Mouse (Mus musculus) CH12.LX (cell line): ENCODE results near the gene Ube2b. TPM values are rescaled to one million over a fixed set of nuclear protein-coding genes. Genes with fewer than 3 reads are reported as not detected.
A peak's percentile ranks its signal among the peaks of the same experiment; 100 is the strongest.

Source experiments
- DNase-seq: peaks from one replicate; pipeline ENCODE4 v3.0.0-alpha.2; 2013; ENCODE audit errors: extremely low read depth
- H3K27ac ChIP-seq: 2 replicates; pipeline ENCODE4 v1.5.1; 2012; ENCODE audit warnings: low read depth, mild to moderate bottlenecking, control low read depth, moderate library complexity; ENCODE audit not compliant: insufficient read depth
- H3K27me3 ChIP-seq: replicated peaks from 2 replicates; pipeline ENCODE3; 2012; ENCODE audit warnings: inconsistent platforms
- H3K36me3 ChIP-seq, 2 experiments: replicated peaks in 1 of 2; 2 replicates each; pipeline versions ENCODE3 to v1.6.1; 2012; ENCODE audit warnings: inconsistent platforms in 1 of 2, low read length in 1 of 2, mild to moderate bottlenecking in 1 of 2, mixed read lengths in 1 of 2, moderate library complexity in 1 of 2; ENCODE audit not compliant: control insufficient read depth in 1 of 2, insufficient read depth in 1 of 2
- H3K4me1 ChIP-seq, 2 experiments: 2 replicates each; pipeline ENCODE4 v1.6.1; 2012; ENCODE audit warnings: inconsistent platforms in 1 of 2, moderate library complexity in 1 of 2; ENCODE audit not compliant: insufficient read depth in 2 of 2, control insufficient read depth in 1 of 2
- H3K4me2 ChIP-seq: 2 replicates; pipeline ENCODE4 v1.6.1; 2012; ENCODE audit warnings: low read depth, mild to moderate bottlenecking, control low read depth; ENCODE audit not compliant: poor library complexity, insufficient read depth, severe bottlenecking
- H3K4me3 ChIP-seq, 3 experiments: fragments of 150-350 bp in 1 of 3; sonication (generic) in 1 of 3; replicated peaks in 1 of 3; 2 replicates each; pipeline versions ENCODE3 to v1.5.1; 2011 to 2012; ENCODE audit warnings: low read depth in 2 of 3, low read length in 2 of 3, mild to moderate bottlenecking in 2 of 3, moderate library complexity in 2 of 3, control low read depth in 1 of 3, improper control_type of control experiment in 1 of 3, inconsistent platforms in 1 of 3, mixed read lengths in 1 of 3; ENCODE audit not compliant: poor library complexity in 1 of 3
- H3K79me2 ChIP-seq: replicated peaks from 2 replicates; pipeline ENCODE4 v1.6.1; 2012; ENCODE audit warnings: mild to moderate bottlenecking, moderate library complexity; ENCODE audit not compliant: control insufficient read depth, poor library complexity, insufficient read depth, severe bottlenecking; ENCODE audit errors: extremely low read depth
- H3K9ac ChIP-seq: 2 replicates; pipeline ENCODE4 v1.6.1; 2012; ENCODE audit warnings: low read depth, mild to moderate bottlenecking, control low read depth, moderate library complexity; ENCODE audit not compliant: insufficient read depth
- H3K9me3 ChIP-seq: replicated peaks from 2 replicates; pipeline ENCODE3; 2012; ENCODE audit warnings: low read length, inconsistent platforms, mixed read lengths
- BHLHE40 ChIP-seq: IDR thresholded peaks from 2 replicates; pipeline ENCODE4 v1.6.1; 2011; ENCODE audit warnings: mild to moderate bottlenecking, low read depth, low read length, improper control_type of control experiment
- CHD1 ChIP-seq: IDR thresholded peaks from 2 replicates; pipeline ENCODE4 v1.6.1; 2012; ENCODE audit warnings: low read depth, low read length, improper control_type of control experiment, inconsistent platforms
- CHD2 ChIP-seq: IDR thresholded peaks from 2 replicates; pipeline ENCODE4 v1.6.1; 2011; ENCODE audit warnings: low read length, improper control_type of control experiment
- CTCF ChIP-seq, 2 experiments: IDR thresholded peaks in 1 of 2; conservative IDR thresholded peaks in 1 of 2; 2 replicates each; pipeline ENCODE4 v1.5.1; 2011 to 2012; ENCODE audit warnings: low read depth in 2 of 2, low read length in 2 of 2, improper control_type of control experiment in 1 of 2, inconsistent platforms in 1 of 2, mild to moderate bottlenecking in 1 of 2, moderate library complexity in 1 of 2
- E2F4 ChIP-seq: IDR thresholded peaks from 2 replicates; pipeline ENCODE4 v1.6.1; 2011; ENCODE audit warnings: low read depth, low read length, improper control_type of control experiment; ENCODE audit not compliant: insufficient replicate concordance
- ELF1 ChIP-seq: IDR thresholded peaks from 2 replicates; pipeline ENCODE4 v1.6.1; 2014; ENCODE audit warnings: low read depth, mild to moderate bottlenecking, inconsistent platforms, low read length, improper control_type of control experiment
- EP300 ChIP-seq: IDR thresholded peaks from 2 replicates; pipeline ENCODE4 v1.6.1; 2011; ENCODE audit warnings: low read length, improper control_type of control experiment
- ETS1 ChIP-seq: conservative IDR thresholded peaks from 2 replicates; pipeline ENCODE4 v1.6.1; 2012; ENCODE audit warnings: low read depth, mild to moderate bottlenecking, inconsistent platforms, low read length, improper control_type of control experiment, moderate library complexity
- GABPA ChIP-seq: IDR thresholded peaks from 2 replicates; pipeline ENCODE4 v1.6.1; 2012; ENCODE audit warnings: low read depth, low read length, improper control_type of control experiment, inconsistent platforms; ENCODE audit not compliant: insufficient replicate concordance
- HCFC1 ChIP-seq: IDR thresholded peaks from 2 replicates; pipeline ENCODE4 v1.6.1; 2012; ENCODE audit warnings: low read depth, mild to moderate bottlenecking, inconsistent platforms, low read length, improper control_type of control experiment
- IRF4 ChIP-seq: IDR thresholded peaks from 2 replicates; pipeline ENCODE4 v1.6.1; 2014; ENCODE audit warnings: low read depth, mild to moderate bottlenecking, inconsistent platforms, low read length, improper control_type of control experiment
- JUN ChIP-seq: IDR thresholded peaks from 2 replicates; pipeline ENCODE4 v1.6.1; 2011; ENCODE audit warnings: low read depth, mild to moderate bottlenecking, low read length, improper control_type of control experiment, moderate library complexity; ENCODE audit not compliant: insufficient read depth
- JUND ChIP-seq: conservative IDR thresholded peaks from 2 replicates; pipeline ENCODE4 v1.6.1; 2011; ENCODE audit warnings: low read depth, low read length, improper control_type of control experiment
- KAT2A ChIP-seq: IDR thresholded peaks from 2 replicates; pipeline ENCODE4 v1.6.1; 2012; ENCODE audit warnings: low read length, improper control_type of control experiment, inconsistent platforms; ENCODE audit not compliant: insufficient replicate concordance
- MAFK ChIP-seq: IDR thresholded peaks from 2 replicates; pipeline ENCODE4 v1.6.1; 2011; ENCODE audit warnings: low read length, improper control_type of control experiment; ENCODE audit not compliant: insufficient replicate concordance
- MAX ChIP-seq: IDR thresholded peaks from 2 replicates; pipeline ENCODE4 v1.6.1; 2011; ENCODE audit warnings: low read length, improper control_type of control experiment
- MAZ ChIP-seq: IDR thresholded peaks from 2 replicates; pipeline ENCODE4 v1.6.1; 2012; ENCODE audit warnings: low read depth, mild to moderate bottlenecking, inconsistent platforms, low read length, improper control_type of control experiment, moderate library complexity
- MEF2A ChIP-seq: IDR thresholded peaks from 2 replicates; pipeline ENCODE4 v1.6.1; 2014; ENCODE audit warnings: low read depth, mild to moderate bottlenecking, inconsistent platforms, low read length, improper control_type of control experiment, borderline replicate concordance
- MXI1 ChIP-seq: IDR thresholded peaks from 2 replicates; pipeline ENCODE4 v1.6.1; 2011; ENCODE audit warnings: mild to moderate bottlenecking, low read depth, low read length, improper control_type of control experiment
- MYC ChIP-seq: IDR thresholded peaks from 2 replicates; pipeline ENCODE4 v1.6.1; 2011; ENCODE audit warnings: low read depth, mild to moderate bottlenecking, improper control_type of control experiment, low read length
- NELFE ChIP-seq: IDR thresholded peaks from 2 replicates; pipeline ENCODE4 v1.6.1; 2011; ENCODE audit warnings: low read depth, low read length, improper control_type of control experiment
- NRF1 ChIP-seq: IDR thresholded peaks from 2 replicates; pipeline ENCODE4 v1.6.1; 2014; ENCODE audit warnings: low read depth, mild to moderate bottlenecking, inconsistent platforms, low read length, improper control_type of control experiment, moderate library complexity
- PAX5 ChIP-seq: IDR thresholded peaks from 2 replicates; pipeline ENCODE4 v1.6.1; 2012; ENCODE audit warnings: low read length, inconsistent platforms, mixed read lengths
- POLR2A ChIP-seq: IDR thresholded peaks from 2 replicates; pipeline ENCODE4 v1.6.1; 2011; ENCODE audit warnings: low read depth, mild to moderate bottlenecking, improper control_type of control experiment, low read length
- POLR2AphosphoS2 ChIP-seq: IDR thresholded peaks from 2 replicates; pipeline ENCODE4 v1.6.1; 2011; ENCODE audit warnings: low read depth, low read length, improper control_type of control experiment
- RAD21 ChIP-seq: IDR thresholded peaks from 2 replicates; pipeline ENCODE4 v1.6.1; 2011; ENCODE audit warnings: low read depth, mild to moderate bottlenecking, low read length, improper control_type of control experiment, moderate library complexity
- RCOR1 ChIP-seq: conservative IDR thresholded peaks from 2 replicates; pipeline ENCODE4 v1.6.1; 2012; ENCODE audit warnings: low read depth, mild to moderate bottlenecking, inconsistent platforms, low read length, improper control_type of control experiment
- SIN3A ChIP-seq: IDR thresholded peaks from 2 replicates; pipeline ENCODE4 v1.6.1; 2012; ENCODE audit warnings: low read length, improper control_type of control experiment, inconsistent platforms
- SMC3 ChIP-seq: IDR thresholded peaks from 2 replicates; pipeline ENCODE4 v1.6.1; 2011; ENCODE audit warnings: low read depth, low read length, improper control_type of control experiment
- TBP ChIP-seq: conservative IDR thresholded peaks from 2 replicates; pipeline ENCODE4 v1.6.1; 2011; ENCODE audit warnings: low read depth, low read length, improper control_type of control experiment
- TCF12 ChIP-seq: IDR thresholded peaks from 2 replicates; pipeline ENCODE4 v1.6.1; 2014; ENCODE audit warnings: low read depth, mild to moderate bottlenecking, inconsistent platforms, low read length, improper control_type of control experiment
- UBTF ChIP-seq: IDR thresholded peaks from 2 replicates; pipeline ENCODE4 v1.6.1; 2012; ENCODE audit warnings: low read depth, mild to moderate bottlenecking, inconsistent platforms, low read length, improper control_type of control experiment, moderate library complexity
- USF1 ChIP-seq: IDR thresholded peaks from 2 replicates; pipeline ENCODE4 v1.6.1; 2014; ENCODE audit warnings: low read depth, mild to moderate bottlenecking, inconsistent platforms, low read length, improper control_type of control experiment
- USF2 ChIP-seq: conservative IDR thresholded peaks from 2 replicates; pipeline ENCODE4 v1.6.1; 2011; ENCODE audit warnings: low read depth, low read length, improper control_type of control experiment
- ZC3H11A ChIP-seq: IDR thresholded peaks from 2 replicates; pipeline ENCODE4 v1.6.1; 2012; ENCODE audit warnings: low read depth, mild to moderate bottlenecking, inconsistent platforms, low read length, improper control_type of control experiment
- ZKSCAN1 ChIP-seq: IDR thresholded peaks from 2 replicates; pipeline ENCODE4 v1.6.1; 2012; ENCODE audit warnings: low read depth, inconsistent platforms, low read length, improper control_type of control experiment, borderline replicate concordance
- ZMIZ1 ChIP-seq: IDR thresholded peaks from 2 replicates; pipeline ENCODE4 v1.6.1; 2012; ENCODE audit warnings: low read depth, mild to moderate bottlenecking, inconsistent platforms, low read length, improper control_type of control experiment
- ZNF384 ChIP-seq: IDR thresholded peaks from 2 replicates; pipeline ENCODE4 v1.6.1; 2012; ENCODE audit warnings: low read depth, low read length, improper control_type of control experiment, inconsistent platforms
- dilution Hi-C: fragments of 300-500 bp; cut with MboI; formaldehyde crosslinking; loops from 2 replicates; pipeline ENCODE4 v1.14.3; 2020; ENCODE audit warnings: low sequenced_read_pairs; ENCODE audit not compliant: extremely low pct_unique_long_range_greater_than_20kb, extremely low pct_ligation_motif_present
- in situ Hi-C: fragments of 300-500 bp; cut with MboI; formaldehyde crosslinking; loops from 3 replicates; pipeline ENCODE4 v1.14.3; 2019; ENCODE audit warnings: low sequenced_read_pairs, low pct_ligation_motif_present, low pct_unique_long_range_greater_than_20kb, mixed read lengths
- polyA plus RNA-seq: library from polyadenylated mRNA; unstranded; fragments of >175 nt; gene quantifications from 2 replicates; pipeline ENCODE4 v1.2.1, GENCODE M21; 2012; ENCODE audit warnings: low read depth; ENCODE audit not compliant: insufficient read length
- total RNA-seq, 2 experiments: library from RNA; depleted of rRNA; stranded (reverse); fragments of 300-350 nt in 1 of 2; fragments of >200 nt in 1 of 2; gene quantifications; 2 replicates each; pipeline ENCODE4 v1.2.3; 2012 to 2014

The Ube2b gene
- total and polyA plus RNA-seq, 3 experiments: 76.7 to 278 (median 230) TPM

GRCm38 (mm10) chr11:51935636-51936434, 64.7 kb downstream of the Ube2b start:
- Histone ChIP-seq H3K27ac (peak overlapping the region; percentile 95), H3K36me3 (no peaks in the 10 kb centered on the region), H3K9me3 (peaks cover 10% of the 10 kb centered on the region), H3K4me1 (peaks cover 63 to 82% of the 10 kb centered on the region in 2 experiments), H3K4me2 (peak overlapping the region; percentile 45), H3K79me2 (no peaks in the 10 kb centered on the region), H3K4me3 (peak overlapping the region in 1 of 3 experiments; percentile 4), H3K27me3 (peaks cover 9% of the 10 kb centered on the region), H3K9ac (no peak overlapping the region)
- dilution Hi-C loops: no loop called here
- DNase-seq: peak; percentile 99
- in situ Hi-C loops: no loop called here
- TF ChIP-seq ELF1 (peak; percentile 80), ZMIZ1 (no peak), CTCF (conservative IDR thresholded peaks at IDR 0.05 in 1 of 2, IDR thresholded peaks at IDR 0.05 in 1 of 2; ENCODE audit: low read depth in 2 of 2, low read length in 2 of 2) (peak in 1 of 2 experiments; percentile 68; a peak in 2 of 4 replicates), POLR2AphosphoS2 (no peak), POLR2A (no peak), BHLHE40 (peak; percentile 98), ZC3H11A (no peak), USF1 (no peak), MXI1 (peak; percentile 42), PAX5 (no peak), RCOR1 (peak; percentile 97), USF2 (no peak; the same call in 1 of the 2 replicates), TCF12 (peak; percentile 100), EP300 (peak; percentile 99), NELFE (no peak), TBP (peak; percentile 52), RAD21 (peak; percentile 37), JUND (peak; percentile 46), HCFC1 (peak; percentile 17; the same call in 1 of the 2 replicates), MAX (peak; percentile 73), GABPA (no peak), KAT2A (peak; percentile 80), CHD1 (no peak), ZNF384 (no peak), IRF4 (peak; percentile 94), CHD2 (peak; percentile 82), SMC3 (peak; percentile 53), UBTF (no peak), ZKSCAN1 (no peak), MEF2A (peak; percentile 91), SIN3A (no peak), NRF1 (no peak), JUN (peak; percentile 42; the same call in 1 of the 2 replicates), ETS1 (peak; percentile 98), E2F4 (no peak), MAZ (peak; percentile 93), MYC (peak; percentile 77; the same call in 1 of the 2 replicates), MAFK (peak; percentile 54)
